Mouse (Mus musculus) heart, embryonic 11.5 days (tissue): Measurements from ENCODE around the gene Fdx1l. TPM values are rescaled to one million over a fixed set of nuclear protein-coding genes. Genes with fewer than 3 reads are reported as not detected.
A peak's percentile ranks its signal among the peaks of the same experiment; 100 is the strongest.

Experiments used
- ATAC-seq: fragments of 200-750 bp; cut with Nextera tagmentation; replicated peaks from 2 replicates; pipeline ENCODE4 v1.8.0; 2017; ENCODE audit warnings: moderate library complexity; ENCODE audit not compliant: insufficient number of reproducible peaks, low FRiP score, low TSS enrichment
- H3K27ac ChIP-seq: fragments of 300-500 bp; sonication (generic); 2 replicates; pipeline ENCODE4 v1.5.1; 2014; ENCODE audit warnings: mild to moderate bottlenecking, low read depth, low read length
- H3K27me3 ChIP-seq: fragments of 300-500 bp; sonication (generic); 2 replicates; pipeline ENCODE4 v1.6.1; 2014; ENCODE audit warnings: mild to moderate bottlenecking, low read length, mixed read lengths; ENCODE audit not compliant: control insufficient read depth, insufficient read depth
- H3K36me3 ChIP-seq: fragments of 300-500 bp; sonication (generic); 2 replicates; pipeline ENCODE4 v1.6.1; 2014; ENCODE audit warnings: mild to moderate bottlenecking, low read length, moderate library complexity, mixed read lengths; ENCODE audit not compliant: control insufficient read depth, insufficient read depth
- H3K4me1 ChIP-seq: fragments of 300-500 bp; sonication (generic); 2 replicates; pipeline ENCODE4 v1.6.1; 2014; ENCODE audit warnings: low read length; ENCODE audit not compliant: control insufficient read depth, insufficient read depth
- H3K4me2 ChIP-seq: fragments of 300-500 bp; sonication (generic); 2 replicates; pipeline ENCODE4 v1.6.1; 2014; ENCODE audit warnings: mild to moderate bottlenecking, moderate library complexity
- H3K4me3 ChIP-seq: fragments of 300-500 bp; sonication (generic); 2 replicates; pipeline ENCODE4 v1.5.1; 2014; ENCODE audit warnings: low read depth, low read length
- H3K9ac ChIP-seq: fragments of 300-500 bp; sonication (generic); 2 replicates; pipeline ENCODE4 v1.6.1; 2014; ENCODE audit warnings: mild to moderate bottlenecking, low read depth, low read length, moderate library complexity
- H3K9me3 ChIP-seq: fragments of 300-500 bp; sonication (generic); replicated peaks from 2 replicates; pipeline ENCODE4 v1.6.1; 2016; ENCODE audit warnings: low read length; ENCODE audit not compliant: control insufficient read depth
- WGBS: fragments of 180-500 bp; shearing (Covaris S2); extraction: QIAGEN DNeasy Blood & Tissue Kit; methylation state at CpG from one replicate; pipeline ENCODE4 v1.1.7; 2014; ENCODE audit not compliant: insufficient replicate concordance; 5-methylcytosine and 5-hydroxymethylcytosine counted together
- polyA plus RNA-seq: library from polyadenylated mRNA; unstranded; fragments of >200 nt; fragmentation: Nextera tagmentation; extraction: Ambion mirVana; gene quantifications from 2 replicates; pipeline ENCODE4 v1.2.1, GENCODE M21; 2014

Gene Fdx1l
- polyA plus RNA-seq, 1 experiment from 2014 or later = 58.2 TPM

DNA sequence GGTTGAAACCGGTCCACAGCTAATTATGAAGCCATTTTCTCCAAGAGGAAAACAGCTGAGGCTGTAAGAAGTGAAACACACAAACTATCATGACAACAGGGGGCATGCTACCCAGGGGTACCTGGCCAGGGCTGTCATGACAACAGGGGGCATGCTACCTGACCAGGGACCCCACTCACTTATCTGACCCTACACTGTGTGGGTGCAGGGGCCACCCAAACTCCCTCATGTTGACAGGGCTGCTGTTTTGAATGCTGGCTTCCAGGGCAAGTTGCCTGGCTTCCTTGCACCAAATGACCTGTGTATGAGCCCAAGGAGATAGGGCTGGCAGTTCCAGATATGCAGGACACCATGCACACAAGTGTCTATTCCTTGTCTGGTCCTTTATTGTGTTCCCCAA lies 17.1 kb upstream of the Fdx1l start:
- Histone ChIP-seq H3K4me1 (peaks cover 14% of the 10 kb centered on the region), H3K4me2 (peak overlapping the region; percentile 80), H3K9ac (peak overlapping the region; percentile 92), H3K27ac (no peak overlapping the region), H3K27me3 (no peaks in the 10 kb centered on the region), H3K36me3 (peaks cover 24% of the 10 kb centered on the region), H3K9me3 (no peaks in the 10 kb centered on the region), H3K4me3 (peak overlapping the region; percentile 81)
- ATAC-seq = no peak
- WGBS = 100% methylated on average over 1 of the region's 1 CpGs

DNA sequence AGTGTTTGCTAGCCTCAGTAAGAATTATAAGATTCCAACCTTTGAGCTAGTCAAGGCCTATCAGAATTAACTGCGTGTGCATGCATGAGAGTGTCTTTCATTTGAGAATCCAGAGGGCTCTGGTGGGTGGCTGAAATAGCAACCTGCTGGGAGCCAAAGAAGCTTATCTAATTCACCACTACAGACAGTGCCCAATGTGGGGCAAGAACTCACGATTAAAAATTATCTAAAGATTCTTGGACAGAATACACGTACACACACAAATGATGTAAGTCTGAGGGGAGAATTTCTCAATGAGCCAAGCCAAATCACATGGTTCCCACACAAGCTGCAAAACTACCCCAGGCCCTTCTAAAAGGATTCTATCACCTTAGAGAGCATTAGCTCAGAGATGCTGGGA lies 9.9 kb upstream of the Fdx1l start:
- 83% methylated on average over 3 of the region's 3 CpGs for WGBS
- ATAC-seq = no peak

DNA sequence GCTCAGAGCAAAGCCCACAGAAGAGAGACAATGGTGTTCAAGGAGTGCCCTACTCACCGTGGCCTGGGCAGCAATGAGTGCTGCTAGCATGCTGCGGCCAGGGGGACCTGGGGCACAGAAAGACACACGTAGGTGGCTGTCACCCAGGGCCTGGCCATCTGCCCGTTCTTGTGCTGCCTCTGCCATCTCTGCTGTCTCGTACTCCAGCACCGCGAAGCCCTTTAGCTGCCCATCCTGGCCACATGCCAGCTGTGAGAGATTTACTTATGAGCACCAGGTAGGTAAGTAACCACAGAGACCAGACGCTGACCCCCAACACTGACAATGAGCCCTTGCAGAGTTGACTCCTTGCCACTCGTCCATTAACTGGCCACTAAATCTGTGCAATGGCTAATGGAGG lies 7.7 kb upstream of the Fdx1l start:
- WGBS = 87% methylated on average over 9 of the region's 9 CpGs

More for the DNA sequence above, 9.9 kb upstream of the Fdx1l start:
- H3K36me3 ChIP-seq = peaks cover 72% of the 10 kb centered on the region
- H3K9ac ChIP-seq = no peak overlapping the region
- H3K9me3 ChIP-seq = no peaks in the 10 kb centered on the region
- H3K27ac ChIP-seq = no peak overlapping the region
- H3K4me3 ChIP-seq = no peak overlapping the region
- H3K4me2 ChIP-seq = no peak overlapping the region
- no peaks in the 10 kb centered on the region for H3K27me3 ChIP-seq
- no peaks in the 10 kb centered on the region for H3K4me1 ChIP-seq

DNA sequence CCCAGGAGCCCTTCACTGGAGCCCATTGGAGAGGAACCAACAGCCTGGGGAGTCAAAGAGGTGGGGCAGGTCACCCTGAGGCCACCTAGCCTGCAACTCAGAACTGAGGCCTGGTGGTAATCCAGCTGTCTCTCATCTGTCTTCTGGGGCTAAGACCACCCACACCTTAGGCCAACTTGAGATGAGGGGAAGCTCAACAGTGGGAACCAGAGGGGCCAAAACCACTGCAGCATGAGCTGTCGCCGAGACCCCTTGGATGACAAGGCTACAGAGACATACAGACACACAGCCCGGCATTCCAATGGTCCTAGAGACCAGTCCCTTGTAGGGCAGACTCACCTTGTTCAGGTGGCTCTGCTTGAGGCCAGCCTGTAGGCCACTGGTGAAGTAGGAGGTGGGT lies 2.2 kb upstream of the Fdx1l start:
- H3K27ac ChIP-seq = no peak overlapping the region
- no peak for ATAC-seq
- H3K27me3 ChIP-seq = no peaks in the 10 kb centered on the region
- H3K4me3 ChIP-seq = no peak overlapping the region
- H3K9me3 ChIP-seq = no peaks in the 10 kb centered on the region
- peaks cover 50% of the 10 kb centered on the region for H3K36me3 ChIP-seq
- peaks cover 7% of the 10 kb centered on the region; the same call in 1 of the 2 replicates for H3K4me1 ChIP-seq
- H3K9ac ChIP-seq = no peak overlapping the region
- WGBS = 91% methylated on average over 3 of the region's 3 CpGs
- H3K4me2 ChIP-seq = no peak overlapping the region

More for the DNA sequence above, 7.7 kb upstream of the Fdx1l start:
- Histone ChIP-seq H3K27ac (no peak overlapping the region), H3K27me3 (no peaks in the 10 kb centered on the region), H3K36me3 (peaks cover 79% of the 10 kb centered on the region), H3K9me3 (no peaks in the 10 kb centered on the region), H3K4me1 (no peaks in the 10 kb centered on the region), H3K9ac (no peak overlapping the region), H3K4me2 (no peak overlapping the region), H3K4me3 (no peak overlapping the region)
- no peak for ATAC-seq

DNA sequence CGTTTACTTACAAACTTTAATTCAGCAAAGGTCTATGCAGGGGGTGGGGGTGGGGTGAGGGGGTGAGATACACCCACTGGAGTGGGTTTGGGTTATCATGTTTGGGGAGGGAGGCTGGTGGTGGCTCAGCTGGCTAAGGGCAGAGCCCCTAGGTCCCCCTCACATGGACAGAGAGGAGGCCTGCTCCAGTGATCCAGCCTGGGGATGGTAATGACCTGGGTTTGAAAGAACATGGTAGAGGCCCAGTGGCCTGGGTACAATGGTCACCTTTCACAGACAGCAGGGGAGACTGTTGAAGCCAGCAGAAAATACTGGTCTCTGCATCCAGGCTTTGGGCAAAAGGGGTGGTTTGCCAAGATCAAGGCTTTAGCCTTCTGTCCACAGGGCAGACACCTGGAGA lies 759 bp upstream of the Fdx1l start:
- 85% methylated on average over 1 of the region's 1 CpGs for WGBS
- Histone ChIP-seq H3K4me2 (no peak overlapping the region), H3K4me1 (peaks cover 7% of the 10 kb centered on the region; the same call in 1 of the 2 replicates), H3K9me3 (no peaks in the 10 kb centered on the region), H3K9ac (no peak overlapping the region), H3K4me3 (no peak overlapping the region; the same call in 1 of the 2 replicates), H3K36me3 (peaks cover 36% of the 10 kb centered on the region), H3K27ac (no peak overlapping the region), H3K27me3 (no peaks in the 10 kb centered on the region)
- no peak for ATAC-seq

DNA sequence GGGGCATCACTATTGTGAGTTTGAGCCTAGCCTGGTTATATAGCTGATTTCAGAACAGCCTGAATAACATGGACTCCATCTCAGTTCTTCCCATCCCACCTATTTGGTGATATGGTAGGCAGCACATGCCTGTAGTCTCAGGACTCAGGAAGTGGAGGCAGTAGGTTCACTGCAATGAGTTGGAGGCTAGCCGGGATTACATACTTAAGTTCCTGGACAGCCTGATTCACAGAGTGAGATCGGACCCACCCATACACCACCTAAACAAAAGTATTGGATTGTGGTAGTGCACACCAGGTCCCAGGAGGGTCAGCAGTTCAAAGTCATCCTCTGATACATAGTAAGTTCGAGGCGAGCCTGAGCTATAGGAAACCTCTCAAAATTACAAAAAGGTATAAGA lies 773 bp downstream of the Fdx1l start:
- Histone ChIP-seq H3K4me2 (peak overlapping the region; percentile 89), H3K4me1 (peaks cover 7% of the 10 kb centered on the region; the same call in 1 of the 2 replicates), H3K4me3 (peak overlapping the region; percentile 71), H3K27me3 (no peaks in the 10 kb centered on the region), H3K9me3 (no peaks in the 10 kb centered on the region), H3K9ac (peak overlapping the region; percentile 90), H3K27ac (peak overlapping the region; percentile 75; the same call in 1 of the 2 replicates), H3K36me3 (peaks cover 26% of the 10 kb centered on the region)
- no peak for ATAC-seq
- 14% methylated on average over 4 of the region's 4 CpGs for WGBS

DNA sequence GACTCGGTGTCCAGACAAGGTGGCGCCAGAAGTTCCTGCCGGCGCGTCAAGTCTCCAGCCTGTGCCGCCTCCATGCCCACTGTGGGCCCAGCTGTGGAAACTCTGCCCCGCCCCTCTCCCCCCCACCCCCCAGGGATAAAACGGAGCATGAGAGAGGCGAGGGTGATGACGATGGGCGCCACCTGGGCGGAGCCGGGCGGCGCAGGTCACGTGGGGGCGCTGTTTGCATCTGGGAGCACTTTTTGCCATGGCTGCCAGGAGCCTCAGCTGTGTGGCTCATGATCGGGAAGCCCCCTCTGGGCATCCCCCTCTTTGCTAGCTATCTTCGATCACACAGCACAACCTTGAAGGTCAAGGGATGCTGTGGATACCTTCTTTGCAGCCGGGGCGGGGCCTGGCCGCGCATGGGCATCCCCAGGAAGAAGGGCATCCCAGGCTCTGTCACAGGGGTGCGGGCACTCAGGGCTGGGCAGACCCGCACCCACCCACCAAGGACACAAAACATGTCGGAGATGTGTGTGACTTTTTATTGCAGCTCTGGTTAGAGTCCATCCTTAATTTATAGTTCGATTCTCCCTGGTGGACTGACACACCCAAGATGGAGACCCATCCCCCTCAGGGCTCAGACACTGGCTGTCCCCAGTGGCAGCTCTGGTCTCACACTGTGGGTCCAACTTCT lies 6.3 kb downstream of the Fdx1l start, which contains the start of gene Zglp1:
Gene Zglp1 (minus strand): TSS at position 88 of the 679 bp plus-strand sequence.
- WGBS = 81% methylated on average over 27 of the region's 27 CpGs
- Histone ChIP-seq H3K27ac (no peak within 1 kb of the TSS), H3K4me1 (peaks cover under 1% of the 10 kb centered on the region; the same call in 1 of the 2 replicates), H3K36me3 (peaks cover 14% of the 10 kb centered on the region), H3K9ac (no peak within 1 kb of the TSS), H3K4me2 (no peak within 1 kb of the TSS), H3K4me3 (no peak within 1 kb of the TSS), H3K27me3 (no peaks in the 10 kb centered on the region), H3K9me3 (no peaks in the 10 kb centered on the region)
- no peak for ATAC-seq

DNA sequence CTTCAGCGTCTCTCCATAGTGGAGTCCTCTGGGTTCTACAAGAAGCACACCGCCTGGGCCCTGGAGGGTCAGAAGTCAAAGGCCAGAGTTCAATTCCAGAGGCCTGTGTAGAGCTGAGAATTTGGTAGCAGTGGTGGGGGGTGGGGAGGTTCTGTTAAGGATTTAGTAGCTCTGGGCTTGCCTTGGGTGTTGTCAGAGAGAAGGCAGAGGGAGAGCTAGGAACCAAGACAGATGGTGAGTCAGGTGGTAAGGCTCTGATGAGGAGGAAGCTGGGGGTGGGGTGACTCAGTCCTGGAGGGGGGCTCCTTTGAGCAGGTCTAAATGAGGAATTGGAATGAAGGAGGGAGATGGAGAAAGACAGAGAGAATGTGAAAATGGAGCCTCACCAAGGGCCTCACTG lies 10.5 kb downstream of the Fdx1l start:
- Histone ChIP-seq H3K9ac (no peak overlapping the region), H3K4me1 (no peaks in the 10 kb centered on the region), H3K4me2 (no peak overlapping the region), H3K36me3 (peaks cover 15% of the 10 kb centered on the region), H3K27me3 (no peaks in the 10 kb centered on the region), H3K9me3 (no peaks in the 10 kb centered on the region), H3K27ac (no peak overlapping the region), H3K4me3 (no peak overlapping the region)
- ATAC-seq = no peak
- WGBS = 83% methylated on average over 2 of the region's 2 CpGs

DNA sequence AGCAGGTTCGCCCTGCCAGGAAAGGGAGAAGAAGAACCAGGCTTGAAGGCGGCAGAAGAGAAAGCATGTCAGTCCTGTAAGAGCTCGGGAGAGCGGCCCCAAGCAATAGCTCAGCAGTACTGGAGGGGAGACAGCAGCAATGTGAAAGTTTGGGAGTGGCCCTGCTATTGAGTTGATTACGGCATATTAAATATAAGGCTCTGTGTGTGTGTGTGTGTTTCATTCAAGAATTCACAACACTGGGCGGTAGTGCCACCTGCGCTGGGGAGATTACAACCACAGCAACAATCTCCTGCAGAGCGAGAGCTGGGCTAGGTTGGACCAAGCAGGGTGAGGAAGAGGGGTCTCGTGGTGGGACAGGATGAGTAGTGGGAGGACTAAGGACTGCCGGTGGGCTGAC lies 21.8 kb downstream of the Fdx1l start:
- H3K4me2 ChIP-seq = no peak overlapping the region
- H3K9ac ChIP-seq = no peak overlapping the region
- no peaks in the 10 kb centered on the region for H3K9me3 ChIP-seq
- H3K4me1 ChIP-seq = no peaks in the 10 kb centered on the region
- WGBS = 52% methylated on average over 10 of the region's 10 CpGs
- H3K4me3 ChIP-seq = no peak overlapping the region
- ATAC-seq = no peak
- H3K36me3 ChIP-seq = no peaks in the 10 kb centered on the region
- H3K27me3 ChIP-seq = peaks cover 1% of the 10 kb centered on the region; the same call in 1 of the 2 replicates
- no peak overlapping the region for H3K27ac ChIP-seq
